Mouse (Mus musculus) limb, embryonic 15.5 days (tissue): ENCODE data around the gene Ptpn7. TPM values are rescaled to one million over a fixed set of nuclear protein-coding genes. Genes with fewer than 3 reads are reported as not detected.
A peak's percentile ranks its signal among the peaks of the same experiment; 100 is the strongest.

Source experiments
- ATAC-seq: fragments of 200-750 bp; cut with Nextera tagmentation; 2 replicates; pipeline ENCODE4 v1.8.0; 2017; ENCODE audit warnings: low read depth, moderate TSS enrichment; ENCODE audit not compliant: insufficient number of reproducible peaks, low FRiP score, low TSS enrichment
- H3K27ac ChIP-seq: fragments of 300-500 bp; sonication (generic); 2 replicates; pipeline ENCODE4 v1.5.1; 2015; ENCODE audit warnings: moderate library complexity, mild to moderate bottlenecking, inconsistent platforms
- H3K27me3 ChIP-seq: fragments of 300-500 bp; sonication (generic); 2 replicates; pipeline ENCODE4 v1.6.1; 2015; ENCODE audit warnings: inconsistent platforms
- H3K36me3 ChIP-seq: fragments of 300-500 bp; sonication (generic); 2 replicates; pipeline ENCODE4 v1.6.1; 2015; ENCODE audit warnings: inconsistent platforms
- H3K4me1 ChIP-seq: fragments of 300-500 bp; sonication (generic); 2 replicates; pipeline ENCODE4 v1.6.1; 2015; ENCODE audit warnings: inconsistent platforms
- H3K4me2 ChIP-seq: fragments of 300-500 bp; sonication (generic); 2 replicates; pipeline ENCODE4 v1.6.1; 2015; ENCODE audit warnings: mild to moderate bottlenecking, inconsistent platforms
- H3K4me3 ChIP-seq: fragments of 300-500 bp; sonication (generic); 2 replicates; pipeline ENCODE4 v1.5.1; 2015; ENCODE audit warnings: mild to moderate bottlenecking, inconsistent platforms
- H3K9ac ChIP-seq: fragments of 300-500 bp; sonication (generic); 2 replicates; pipeline ENCODE4 v1.6.1; 2015; ENCODE audit warnings: inconsistent platforms
- H3K9me3 ChIP-seq: fragments of 300-500 bp; sonication (generic); 2 replicates; pipeline ENCODE4 v1.6.1; 2016; ENCODE audit warnings: inconsistent platforms
- WGBS: fragments of 180-500 bp; shearing (Covaris S2); methylation state at CpG from one replicate; pipeline ENCODE4 v1.1.7; 2015; 5-methylcytosine and 5-hydroxymethylcytosine counted together
- polyA plus RNA-seq: library from polyadenylated mRNA; unstranded; fragments of >200 nt; fragmentation: Nextera tagmentation; extraction: Ambion mirVana; gene quantifications from 2 replicates; pipeline ENCODE4 v1.2.1, GENCODE M21; 2015

Ptpn7 gene
- 4.3 and 4.5 TPM in 2 replicates for polyA plus RNA-seq

- 50% methylated on average over 10 of the region's 10 CpGs for WGBS
- Histone ChIP-seq H3K9me3 (no peaks in the 10 kb centered on the region), H3K27me3 (0 out of 2 replicates have a peak, but pooled peaks cover 6% of the 10 kb centered on the region), H3K4me3 (no peak within 1 kb of the TSS), H3K27ac (peak within 1 kb of the TSS; percentile 17; the same call in 1 of the 2 replicates), H3K4me2 (no peak within 1 kb of the TSS), H3K36me3 (no peaks in the 10 kb centered on the region), H3K9ac (no peak within 1 kb of the TSS), H3K4me1 (peaks cover 51% of the 10 kb centered on the region)
- ATAC-seq = no peak
Measured at GRCm38 (mm10) chr1:135132473-135132872, at the start of gene Ptpn7. Gene Ptpn7, plus strand, starts transcription at chr1:135132700.

GRCm38 (mm10) chr1:135083465-135083864, 49.0 kb upstream of the Ptpn7 start:
- Histone ChIP-seq H3K4me2 (no peak overlapping the region), H3K9ac (no peak overlapping the region), H3K9me3 (no peaks in the 10 kb centered on the region), H3K27me3 (peaks cover 39% of the 10 kb centered on the region), H3K4me3 (no peak overlapping the region), H3K27ac (no peak overlapping the region), H3K36me3 (no peaks in the 10 kb centered on the region), H3K4me1 (peaks cover 18% of the 10 kb centered on the region)
- 47% methylated on average over 9 of the region's 9 CpGs for WGBS
- ATAC-seq = no peak

- H3K27me3 ChIP-seq = peaks cover 39% of the 10 kb centered on the region
- no peak overlapping the region for H3K27ac ChIP-seq
- no peak for ATAC-seq
- WGBS = 12% methylated on average over 28 of the region's 28 CpGs
- no peak overlapping the region for H3K9ac ChIP-seq
- H3K36me3 ChIP-seq = no peaks in the 10 kb centered on the region
- peak overlapping the region; percentile 12; the same call in 1 of the 2 replicates for H3K4me2 ChIP-seq
- H3K4me1 ChIP-seq = peaks cover 27% of the 10 kb centered on the region
- H3K9me3 ChIP-seq = no peaks in the 10 kb centered on the region
- H3K4me3 ChIP-seq = no peak overlapping the region
Measured at GRCm38 (mm10) chr1:135085296-135085871, 47.1 kb upstream of the Ptpn7 start.

- Histone ChIP-seq H3K9me3 (no peaks in the 10 kb centered on the region), H3K4me1 (peaks cover 27% of the 10 kb centered on the region), H3K27me3 (peaks cover 39% of the 10 kb centered on the region), H3K36me3 (no peaks in the 10 kb centered on the region), H3K27ac (no peak overlapping the region), H3K9ac (no peak overlapping the region), H3K4me2 (no peak overlapping the region), H3K4me3 (no peak overlapping the region)
- WGBS = 22% methylated on average over 7 of the region's 7 CpGs
- no peak for ATAC-seq
Measured at GRCm38 (mm10) chr1:135086015-135086414, 46.5 kb upstream of the Ptpn7 start.

- Histone ChIP-seq H3K4me1 (peaks cover 27% of the 10 kb centered on the region), H3K36me3 (no peaks in the 10 kb centered on the region), H3K27ac (no peak overlapping the region), H3K9me3 (no peaks in the 10 kb centered on the region), H3K4me3 (no peak overlapping the region), H3K9ac (no peak overlapping the region), H3K4me2 (no peak overlapping the region), H3K27me3 (peaks cover 35% of the 10 kb centered on the region)
- ATAC-seq = no peak
- 72% methylated on average over 1 of the region's 1 CpGs for WGBS
Measured at GRCm38 (mm10) chr1:135087414-135087813, 45.1 kb upstream of the Ptpn7 start.

- no peak overlapping the region for H3K4me3 ChIP-seq
- no peaks in the 10 kb centered on the region for H3K36me3 ChIP-seq
- 0 out of 2 replicates have a peak, but pooled peaks have one; percentile 49 for ATAC-seq
- H3K4me2 ChIP-seq = no peak overlapping the region
- H3K4me1 ChIP-seq = peaks cover 27% of the 10 kb centered on the region
- H3K9ac ChIP-seq = no peak overlapping the region
- peaks cover 30% of the 10 kb centered on the region for H3K27me3 ChIP-seq
- no peaks in the 10 kb centered on the region for H3K9me3 ChIP-seq
- H3K27ac ChIP-seq = 0 out of 2 replicates have a peak overlapping the region, but pooled peaks have one; percentile 18
- WGBS = 49% methylated on average over 10 of the region's 10 CpGs
Measured at GRCm38 (mm10) chr1:135089626-135090025, 42.9 kb upstream of the Ptpn7 start.

- WGBS = 77% methylated on average over 3 of the region's 3 CpGs
- H3K9ac ChIP-seq = no peak overlapping the region
- no peak overlapping the region for H3K4me3 ChIP-seq
- peaks cover 22% of the 10 kb centered on the region for H3K4me1 ChIP-seq
- ATAC-seq = no peak
- H3K27me3 ChIP-seq = peaks cover 18% of the 10 kb centered on the region
- H3K9me3 ChIP-seq = no peaks in the 10 kb centered on the region
- H3K27ac ChIP-seq = no peak overlapping the region
- H3K4me2 ChIP-seq = no peak overlapping the region
- H3K36me3 ChIP-seq = no peaks in the 10 kb centered on the region
Measured at GRCm38 (mm10) chr1:135090914-135091313, 41.6 kb upstream of the Ptpn7 start.

GRCm38 (mm10) chr1:135094723-135095122, 37.8 kb upstream of the Ptpn7 start:
- Histone ChIP-seq H3K4me3 (no peak overlapping the region), H3K9ac (no peak overlapping the region), H3K9me3 (no peaks in the 10 kb centered on the region), H3K27me3 (peaks cover 5% of the 10 kb centered on the region; the same call in 1 of the 2 replicates), H3K36me3 (no peaks in the 10 kb centered on the region), H3K4me1 (peaks cover 35% of the 10 kb centered on the region), H3K27ac (no peak overlapping the region), H3K4me2 (no peak overlapping the region)
- no peak for ATAC-seq
- WGBS = 66% methylated on average over 7 of the region's 7 CpGs

GRCm38 (mm10) chr1:135095189-135095588, 37.3 kb upstream of the Ptpn7 start:
- H3K27ac ChIP-seq = no peak overlapping the region
- H3K27me3 ChIP-seq = peaks cover 6% of the 10 kb centered on the region; the same call in 1 of the 2 replicates
- H3K9me3 ChIP-seq = no peaks in the 10 kb centered on the region
- no peak overlapping the region for H3K4me2 ChIP-seq
- 52% methylated on average over 7 of the region's 7 CpGs for WGBS
- no peak overlapping the region for H3K4me3 ChIP-seq
- no peak for ATAC-seq
- peaks cover 33% of the 10 kb centered on the region for H3K4me1 ChIP-seq
- H3K36me3 ChIP-seq = no peaks in the 10 kb centered on the region
- H3K9ac ChIP-seq = no peak overlapping the region

- no peak overlapping the region for H3K27ac ChIP-seq
- H3K9ac ChIP-seq = no peak overlapping the region
- no peak for ATAC-seq
- no peaks in the 10 kb centered on the region for H3K9me3 ChIP-seq
- no peak overlapping the region for H3K4me2 ChIP-seq
- 69% methylated on average over 11 of the region's 11 CpGs for WGBS
- no peaks in the 10 kb centered on the region for H3K36me3 ChIP-seq
- peaks cover 16% of the 10 kb centered on the region; the same call in 1 of the 2 replicates for H3K27me3 ChIP-seq
- H3K4me1 ChIP-seq = peaks cover 44% of the 10 kb centered on the region
- H3K4me3 ChIP-seq = no peak overlapping the region
Measured at GRCm38 (mm10) chr1:135096312-135096711, 36.2 kb upstream of the Ptpn7 start.

GRCm38 (mm10) chr1:135097441-135097840, 35.1 kb upstream of the Ptpn7 start:
- H3K4me2 ChIP-seq = no peak overlapping the region
- peaks cover 24% of the 10 kb centered on the region; the same call in 1 of the 2 replicates for H3K27me3 ChIP-seq
- H3K4me1 ChIP-seq = peaks cover 44% of the 10 kb centered on the region
- no peak overlapping the region for H3K27ac ChIP-seq
- WGBS = 89% methylated on average over 6 of the region's 6 CpGs
- no peak overlapping the region for H3K9ac ChIP-seq
- ATAC-seq = no peak
- H3K4me3 ChIP-seq = no peak overlapping the region
- no peaks in the 10 kb centered on the region for H3K9me3 ChIP-seq
- H3K36me3 ChIP-seq = no peaks in the 10 kb centered on the region

- Histone ChIP-seq H3K27ac (peak overlapping the region; percentile 17; the same call in 1 of the 2 replicates), H3K27me3 (peaks cover 32% of the 10 kb centered on the region), H3K9me3 (no peaks in the 10 kb centered on the region), H3K4me2 (no peak overlapping the region), H3K4me3 (no peak overlapping the region), H3K36me3 (no peaks in the 10 kb centered on the region), H3K9ac (no peak overlapping the region), H3K4me1 (peaks cover 44% of the 10 kb centered on the region)
- no peak for ATAC-seq
- 57% methylated on average over 7 of the region's 7 CpGs for WGBS
Measured at GRCm38 (mm10) chr1:135098441-135098840, 34.1 kb upstream of the Ptpn7 start.
